Mouse (Mus musculus) gastrocnemius, postnatal 10 days (tissue): ENCODE data around the gene Tnpo1. TPM values are rescaled to one million over a fixed set of nuclear protein-coding genes. Genes with fewer than 3 reads are reported as not detected.

ENCODE experiments used
- DNase-seq: peaks from one replicate; pipeline ENCODE4 v3.0.0; 2021; ENCODE audit warnings: mixed read lengths
- total RNA-seq, 2 experiments: library from RNA; stranded (reverse); gene quantifications; 2 replicates each; pipeline ENCODE4 v1.2.3; 2021

Tnpo1 gene
- total RNA-seq, 2 experiments from 2014 or later: 58.2 to 70.9 TPM

GRCm38 (mm10) chr13:98925486-98926212, 535 bp downstream of the Tnpo1 start:
- peak; percentile 58 for DNase-seq

- no peak for DNase-seq
These were observed 1.2 kb downstream of the Tnpo1 start for GRCm38 (mm10) chr13:98924897-98925485.

GRCm38 (mm10) chr13:98922806-98923205, 3.4 kb downstream of the Tnpo1 start:
- DNase-seq: no peak

GRCm38 (mm10) chr13:98921276-98921675, 4.9 kb downstream of the Tnpo1 start:
- no peak for DNase-seq

- DNase-seq: no peak
These were observed 5.9 kb downstream of the Tnpo1 start for GRCm38 (mm10) chr13:98920300-98920699.

- DNase-seq: no peak
These were observed 6.5 kb downstream of the Tnpo1 start for GRCm38 (mm10) chr13:98919695-98920094.

- DNase-seq: no peak
These were observed 8.3 kb downstream of the Tnpo1 start for GRCm38 (mm10) chr13:98917851-98918250.

GRCm38 (mm10) chr13:98915591-98915990, 10.6 kb downstream of the Tnpo1 start:
- no peak for DNase-seq

GRCm38 (mm10) chr13:98914844-98915212, 11.4 kb downstream of the Tnpo1 start:
- no peak for DNase-seq

GRCm38 (mm10) chr13:98914010-98914843, 12.0 kb downstream of the Tnpo1 start:
- no peak for DNase-seq

- DNase-seq: no peak
These were observed 13.0 kb downstream of the Tnpo1 start for GRCm38 (mm10) chr13:98913196-98913595.

GRCm38 (mm10) chr13:98912602-98913001, 13.6 kb downstream of the Tnpo1 start:
- no peak for DNase-seq

GRCm38 (mm10) chr13:98910801-98911200, 15.4 kb downstream of the Tnpo1 start:
- DNase-seq: no peak

- DNase-seq: no peak
These were observed 21.6 kb downstream of the Tnpo1 start for GRCm38 (mm10) chr13:98904608-98905007.

GRCm38 (mm10) chr13:98902366-98903025, 23.7 kb downstream of the Tnpo1 start:
- no peak for DNase-seq

GRCm38 (mm10) chr13:98899550-98899949, 26.6 kb downstream of the Tnpo1 start:
- DNase-seq: no peak

- DNase-seq: no peak
These were observed 28.6 kb downstream of the Tnpo1 start for GRCm38 (mm10) chr13:98897577-98897976.

- no peak for DNase-seq
These were observed 29.6 kb downstream of the Tnpo1 start for GRCm38 (mm10) chr13:98896434-98897126.

- no peak for DNase-seq
These were observed 30.2 kb downstream of the Tnpo1 start for GRCm38 (mm10) chr13:98896013-98896412.

- no peak for DNase-seq
These were observed 31.3 kb downstream of the Tnpo1 start for GRCm38 (mm10) chr13:98894900-98895299.

- DNase-seq: no peak
These were observed 34.7 kb downstream of the Tnpo1 start for GRCm38 (mm10) chr13:98891443-98891842.

GRCm38 (mm10) chr13:98890871-98891219, 35.3 kb downstream of the Tnpo1 start:
- peak; percentile 84 for DNase-seq
